Mouse (Mus musculus) brain, embryonic 14.5 days (tissue): Measurements from ENCODE around the gene Spdye4b.
A peak's percentile ranks its signal among the peaks of the same experiment; 100 is the strongest.

ENCODE experiments used
- CTCF ChIP-seq: fragments of 200-500 bp; IDR thresholded peaks from 2 replicates; pipeline ENCODE4 v1.5.1; 2012; ENCODE audit warnings: inconsistent platforms, mild to moderate bottlenecking, moderate library complexity, borderline replicate concordance; ENCODE audit not compliant: insufficient read depth, insufficient read length; ENCODE audit errors: extremely low read depth
- POLR2A ChIP-seq: fragments of 200-500 bp; IDR thresholded peaks from 2 replicates; pipeline ENCODE4 v1.6.1; 2012; ENCODE audit warnings: mild to moderate bottlenecking, inconsistent platforms, borderline replicate concordance; ENCODE audit not compliant: poor library complexity, insufficient read depth, insufficient read length, severe bottlenecking; ENCODE audit errors: extremely low read depth

DNA sequence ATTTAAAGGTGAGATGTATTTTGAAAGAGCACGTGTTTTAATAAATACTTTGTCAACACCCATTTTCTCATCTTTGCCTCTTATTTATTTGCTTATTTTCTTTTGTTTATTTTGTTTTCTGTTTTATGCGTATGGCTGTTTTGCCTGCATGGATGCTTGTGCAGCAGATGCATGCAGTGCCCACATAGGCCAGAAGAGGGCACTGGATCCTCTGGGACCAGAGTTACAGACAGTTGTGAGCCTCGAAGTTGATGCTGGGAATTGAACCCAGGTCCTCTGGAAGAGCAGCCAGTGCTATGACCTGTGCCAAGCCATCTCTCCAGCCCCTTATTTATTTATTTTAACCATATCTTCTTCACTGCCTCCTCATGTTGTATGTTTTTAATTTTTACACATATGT lies 24.2 kb downstream of the Spdye4b start:
- TF ChIP-seq CTCF (peak; percentile 24; the same call in 1 of the 2 replicates), POLR2A (no peak)
